Mouse (Mus musculus) testis, postnatal 14 days (tissue): Measurements from ENCODE around the gene Abr.

ENCODE experiments used
- DNase-seq: peaks from one replicate; pipeline ENCODE4 v3.0.0; 2021; ENCODE audit warnings: low spot score

The Abr gene

DNA sequence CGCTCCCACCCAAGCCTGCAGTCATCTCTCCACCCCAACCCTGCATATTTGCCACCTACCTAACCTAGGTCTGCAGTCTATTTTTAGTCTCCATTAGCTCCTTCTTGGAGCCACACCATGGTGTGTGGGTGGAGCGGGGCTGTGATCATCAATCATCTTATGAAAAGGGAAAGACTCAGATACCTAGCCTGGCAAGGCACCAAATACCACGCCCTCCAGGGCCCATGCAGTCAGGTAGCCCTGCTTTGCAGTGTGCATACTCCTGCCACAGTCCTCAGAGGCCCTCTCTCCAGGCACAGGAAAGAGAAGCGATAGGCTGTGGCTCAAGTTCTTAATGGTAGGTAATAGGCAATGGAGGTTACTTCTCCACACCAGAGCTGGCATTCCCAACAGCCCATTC is 128.9 kb downstream of the Abr start:
- DNase-seq = no peak

DNA sequence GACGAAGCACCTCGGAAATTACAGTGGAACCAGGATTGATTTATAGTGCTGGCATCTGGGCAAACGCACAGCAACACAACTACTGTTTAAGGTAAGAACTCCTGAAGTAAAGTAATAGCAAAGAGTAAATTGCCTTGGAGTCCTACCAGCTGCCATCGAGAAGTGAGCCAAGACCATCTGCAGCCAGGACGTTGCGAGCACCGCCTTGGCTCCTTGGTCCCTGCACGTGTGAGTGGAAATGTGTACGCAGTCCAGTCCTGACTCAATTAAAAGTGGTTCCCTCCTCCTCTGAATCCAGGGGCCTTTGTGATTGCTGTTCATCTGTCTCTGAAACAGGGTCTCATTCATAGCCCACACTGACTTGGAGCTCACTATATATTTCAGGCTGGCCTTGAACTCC is 130.3 kb downstream of the Abr start:
- DNase-seq = no peak

- no peak for DNase-seq
Observed at GRCm38 (mm10) chr11:76489407-76489806, 132.7 kb downstream of the Abr start.

- no peak for DNase-seq
Observed at GRCm38 (mm10) chr11:76487024-76487423, 135.1 kb downstream of the Abr start.

GRCm38 (mm10) chr11:76484033-76484432 is 138.1 kb downstream of the Abr start:
- DNase-seq = no peak

GRCm38 (mm10) chr11:76483171-76483727 is 138.9 kb downstream of the Abr start:
- no peak for DNase-seq

GRCm38 (mm10) chr11:76482697-76483096 is 139.4 kb downstream of the Abr start:
- no peak for DNase-seq

GRCm38 (mm10) chr11:76482183-76482582 is 139.9 kb downstream of the Abr start:
- no peak for DNase-seq

GRCm38 (mm10) chr11:76479729-76480128 is 142.4 kb downstream of the Abr start:
- DNase-seq = no peak

DNA sequence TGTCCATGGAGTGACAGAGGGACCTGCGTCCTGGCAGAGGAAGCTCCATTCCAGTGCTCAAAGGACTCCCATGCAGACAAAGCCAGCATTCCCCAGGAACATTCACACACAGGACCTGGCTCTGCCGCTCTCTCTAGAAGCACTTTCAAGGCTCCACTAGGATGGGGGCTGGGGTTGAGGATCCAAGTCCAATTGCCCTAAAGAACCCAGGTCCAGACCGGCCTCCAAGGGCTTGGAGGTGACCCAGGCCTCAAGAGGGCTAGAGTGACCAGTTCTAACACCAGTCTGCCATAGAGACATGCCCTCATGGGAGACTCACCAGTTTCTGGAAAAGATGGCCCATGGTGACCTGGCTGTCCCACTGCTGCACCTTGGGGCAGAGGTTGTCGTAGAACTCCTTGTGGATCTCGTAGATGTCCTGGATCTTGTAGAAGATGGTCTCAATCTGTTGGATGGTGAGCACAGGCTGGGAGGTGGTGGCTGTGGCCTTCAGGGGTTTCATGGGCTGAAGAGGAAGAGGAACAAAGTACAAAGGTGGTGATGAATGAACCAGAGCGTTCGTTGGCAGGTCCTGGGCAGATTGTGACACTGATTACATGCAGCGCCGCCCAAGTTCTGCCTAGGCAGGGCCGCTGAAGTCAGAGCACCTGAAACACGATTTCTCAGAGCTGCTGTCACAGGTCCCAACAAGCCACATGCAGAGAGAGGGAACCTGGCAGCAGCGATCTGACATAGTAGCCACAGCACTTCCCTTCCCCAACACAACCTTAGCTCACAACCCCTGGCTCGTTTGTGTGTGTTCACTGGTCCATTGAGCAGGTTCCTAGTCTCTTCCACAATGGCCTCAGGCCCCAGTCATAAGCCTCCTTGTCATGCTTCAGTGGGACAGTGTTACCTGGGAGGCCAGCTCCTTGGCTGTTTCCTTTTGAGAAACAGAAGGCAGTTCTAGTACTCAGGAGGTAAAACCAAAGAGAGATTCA is 143.1 kb downstream of the Abr start:
- DNase-seq = no peak

DNA sequence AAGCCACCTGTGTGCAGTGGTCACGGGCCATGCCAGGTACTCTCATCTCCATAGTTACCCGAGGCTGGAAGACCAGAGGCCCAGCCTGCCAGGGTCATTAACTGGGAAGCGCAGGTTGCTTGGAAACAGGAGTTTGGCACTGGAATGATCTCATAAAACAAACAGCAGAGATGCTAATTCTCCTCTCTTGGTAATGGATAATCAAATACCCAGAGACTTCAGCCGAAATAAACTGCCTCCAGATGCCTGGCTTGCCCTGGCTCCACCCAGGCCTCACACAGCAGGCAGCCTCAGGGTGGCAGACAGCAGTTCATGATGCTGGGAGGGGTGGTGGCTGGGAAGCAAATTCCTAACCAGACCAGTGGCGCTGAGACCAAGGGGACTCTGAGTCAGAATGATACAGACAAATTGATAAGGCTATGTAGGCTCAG is 145.0 kb downstream of the Abr start:
- no peak for DNase-seq

GRCm38 (mm10) chr11:76476376-76477094 is 145.6 kb downstream of the Abr start:
- no peak for DNase-seq

- DNase-seq = no peak
Observed at GRCm38 (mm10) chr11:76472617-76473016, 149.5 kb downstream of the Abr start.

GRCm38 (mm10) chr11:76469311-76469998 is 152.7 kb downstream of the Abr start:
- DNase-seq = no peak

DNA sequence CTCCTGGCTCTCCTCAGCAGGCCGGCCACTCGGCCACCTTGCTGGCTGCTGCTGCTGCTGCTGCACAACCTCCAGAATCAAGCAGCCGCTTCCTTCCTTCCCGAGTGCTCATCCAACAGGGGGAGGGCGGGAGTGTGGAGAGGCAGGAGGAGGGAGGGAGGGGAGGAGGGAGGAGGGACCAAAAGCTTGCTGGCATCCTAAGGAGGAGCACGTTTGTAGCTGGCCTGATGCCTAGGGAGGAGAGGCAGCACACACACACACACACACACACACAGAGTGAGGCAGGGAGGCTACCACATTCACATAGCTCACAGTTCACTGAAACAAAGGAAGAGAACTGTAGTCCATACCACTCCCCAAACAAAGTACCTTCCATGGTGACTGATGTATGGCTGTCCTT is 153.8 kb downstream of the Abr start:
- no peak for DNase-seq

GRCm38 (mm10) chr11:76467487-76468005 is 154.6 kb downstream of the Abr start:
- no peak for DNase-seq

DNA sequence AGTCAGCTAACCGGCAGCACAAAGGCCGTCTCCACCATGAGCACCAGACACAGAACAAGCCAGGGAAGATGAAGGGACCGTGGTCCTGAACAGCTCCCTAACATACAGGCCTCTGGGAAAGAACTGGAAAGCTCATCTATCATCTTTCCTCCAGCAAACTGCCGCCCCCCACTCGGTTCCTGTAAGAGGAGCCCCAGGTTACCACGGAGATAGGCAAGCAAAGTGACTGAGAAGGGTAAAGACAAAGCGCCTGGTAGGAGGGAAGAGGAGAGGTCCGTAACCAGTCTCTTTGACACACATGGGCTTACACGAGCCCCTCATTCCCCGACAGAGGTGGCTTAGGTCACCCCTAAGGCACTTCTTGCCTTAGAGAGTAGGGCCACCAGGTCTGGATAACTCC is 155.0 kb downstream of the Abr start:
- no peak for DNase-seq

DNA sequence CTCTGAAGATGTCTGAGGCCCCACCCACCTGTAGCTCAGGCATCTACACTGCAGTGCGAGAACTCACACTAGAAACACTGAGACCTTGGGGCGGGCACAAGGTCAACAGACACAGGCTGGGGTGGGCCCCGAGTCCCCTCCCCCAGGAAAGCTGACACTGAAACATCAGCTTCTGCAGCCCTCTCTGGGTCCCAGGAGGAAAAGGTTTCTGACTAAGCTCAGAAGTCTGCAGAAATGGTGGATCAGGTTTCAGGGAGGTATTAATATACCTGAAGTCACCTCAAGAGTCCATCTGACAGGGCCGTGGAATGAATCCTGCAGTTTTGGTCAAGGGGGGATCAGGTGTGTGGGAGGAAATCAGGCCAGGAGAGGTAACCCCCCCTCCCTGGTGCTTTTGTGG is 156.2 kb downstream of the Abr start:
- no peak for DNase-seq

DNA sequence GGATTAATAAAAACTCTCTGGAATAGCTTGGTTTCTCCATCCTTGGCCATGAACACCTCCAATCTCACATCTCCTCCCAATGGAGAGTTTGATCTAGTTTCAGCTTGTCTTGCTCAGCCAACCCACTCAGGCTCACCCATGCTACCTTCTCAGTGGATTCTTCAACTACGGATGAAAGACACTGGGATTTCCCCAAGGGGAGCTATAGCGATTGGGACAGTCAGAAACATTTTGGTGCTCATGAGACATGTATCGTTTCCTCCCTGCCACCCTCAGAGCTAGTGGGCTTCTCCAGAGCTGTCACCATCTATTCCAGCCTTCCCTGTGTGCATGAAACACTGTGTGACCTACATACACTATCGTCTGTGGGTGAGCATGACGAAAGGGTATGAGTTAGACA is 160.4 kb downstream of the Abr start:
- no peak for DNase-seq

DNA sequence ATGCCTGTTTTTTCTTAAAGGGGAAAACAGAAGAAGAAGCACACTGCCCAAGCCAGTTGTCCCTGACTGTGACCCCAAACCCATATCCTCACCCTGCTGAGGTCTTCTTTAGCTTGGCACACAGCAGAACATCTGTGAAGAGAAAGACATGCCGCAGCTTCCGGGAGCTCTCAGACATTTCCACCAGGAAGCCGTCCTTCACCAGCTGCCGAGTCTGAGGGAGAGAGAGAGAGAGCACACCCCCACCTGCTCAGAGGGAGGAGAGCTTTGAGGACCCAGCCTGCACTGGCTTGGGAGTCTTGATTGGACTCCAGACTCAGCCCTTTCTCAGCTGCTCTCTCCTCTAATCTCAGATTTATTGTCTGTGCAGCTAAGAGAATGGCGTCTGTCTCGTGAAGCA is 160.9 kb downstream of the Abr start:
- DNase-seq = no peak

GRCm38 (mm10) chr11:76459489-76459888 is 162.6 kb downstream of the Abr start:
- DNase-seq = no peak

GRCm38 (mm10) chr11:76458730-76459129 is 163.4 kb downstream of the Abr start:
- DNase-seq = no peak
